Mouse (Mus musculus) hindbrain, embryonic 11.5 days (tissue): ENCODE results near the gene Irak4. TPM values are rescaled to one million over a fixed set of nuclear protein-coding genes. Genes with fewer than 3 reads are reported as not detected.
A peak's percentile ranks its signal among the peaks of the same experiment; 100 is the strongest.

ENCODE experiments used
- ATAC-seq: fragments of 200-750 bp; cut with Nextera tagmentation; 2 replicates; pipeline ENCODE4 v1.8.0; 2017; ENCODE audit warnings: mild to moderate bottlenecking, moderate TSS enrichment, moderate library complexity; ENCODE audit not compliant: low FRiP score
- DNase-seq: peaks from one replicate; pipeline ENCODE4 v3.0.0-alpha.2; 2015; ENCODE audit warnings: low spot score
- H3K27ac ChIP-seq: fragments of 300-500 bp; sonication (generic); 2 replicates; pipeline ENCODE4 v1.5.1; 2014; ENCODE audit warnings: mild to moderate bottlenecking, low read depth, low read length
- H3K27me3 ChIP-seq: fragments of 300-500 bp; sonication (generic); 2 replicates; pipeline ENCODE4 v1.6.1; 2014; ENCODE audit warnings: mild to moderate bottlenecking, low read length, moderate library complexity, mixed read lengths; ENCODE audit not compliant: control insufficient read depth, insufficient read depth
- H3K36me3 ChIP-seq: fragments of 300-500 bp; sonication (generic); 2 replicates; pipeline ENCODE4 v1.6.1; 2014; ENCODE audit warnings: mild to moderate bottlenecking, low read length, moderate library complexity, mixed read lengths; ENCODE audit not compliant: control insufficient read depth, insufficient read depth
- H3K4me1 ChIP-seq: fragments of 300-500 bp; sonication (generic); replicated peaks from 2 replicates; pipeline ENCODE4 v1.6.1; 2014; ENCODE audit warnings: low read length, mixed read lengths; ENCODE audit not compliant: control insufficient read depth, insufficient read depth
- H3K4me2 ChIP-seq: fragments of 300-500 bp; sonication (generic); replicated peaks from 2 replicates; pipeline ENCODE4 v1.6.1; 2014; ENCODE audit warnings: mild to moderate bottlenecking, low read depth, low read length
- H3K4me3 ChIP-seq: fragments of 300-500 bp; sonication (generic); 2 replicates; pipeline ENCODE4 v1.5.1; 2014; ENCODE audit warnings: low read depth, low read length
- H3K9ac ChIP-seq: fragments of 300-500 bp; sonication (generic); 2 replicates; pipeline ENCODE4 v1.6.1; 2014; ENCODE audit warnings: low read depth, low read length
- H3K9me3 ChIP-seq: fragments of 300-500 bp; sonication (generic); 2 replicates; pipeline ENCODE4 v1.6.1; 2016; ENCODE audit warnings: low read length; ENCODE audit not compliant: control insufficient read depth
- WGBS: fragments of 180-500 bp; shearing (Covaris S2); extraction: QIAGEN DNeasy Blood & Tissue Kit; methylation state at CpG from one replicate; pipeline ENCODE4 v1.1.7; 2014; 5-methylcytosine and 5-hydroxymethylcytosine counted together
- polyA plus RNA-seq: library from polyadenylated mRNA; unstranded; fragments of >200 nt; fragmentation: Nextera tagmentation; extraction: Ambion mirVana; gene quantifications from 2 replicates; pipeline ENCODE4 v1.2.1, GENCODE M21; 2014

The Irak4 gene
- polyA plus RNA-seq, 1 experiment from 2014 or later, result 3.0 TPM

- Histone ChIP-seq H3K4me3 (no peak overlapping the region), H3K36me3 (no peaks in the 10 kb centered on the region), H3K9ac (no peak overlapping the region), H3K27ac (no peak overlapping the region), H3K9me3 (no peaks in the 10 kb centered on the region), H3K4me2 (no peak overlapping the region), H3K4me1 (no peaks in the 10 kb centered on the region), H3K27me3 (no peaks in the 10 kb centered on the region)
- ATAC-seq (no peak), DNase-seq (no peak)
- WGBS, result 78% methylated on average over 1 of the region's 1 CpGs
These were observed 50.1 kb downstream of the Irak4 start for GRCm38 (mm10) chr15:94593586-94593985.

- Histone ChIP-seq H3K4me3 (no peak overlapping the region), H3K36me3 (no peaks in the 10 kb centered on the region), H3K27ac (no peak overlapping the region), H3K9me3 (no peaks in the 10 kb centered on the region), H3K9ac (no peak overlapping the region), H3K4me1 (no peaks in the 10 kb centered on the region), H3K4me2 (no peak overlapping the region), H3K27me3 (no peaks in the 10 kb centered on the region)
- DNase-seq (no peak), ATAC-seq (no peak)
- WGBS, result 81% methylated on average over 11 of the region's 11 CpGs
These were observed 56.8 kb downstream of the Irak4 start for GRCm38 (mm10) chr15:94600145-94600707.

- Histone ChIP-seq H3K27me3 (no peaks in the 10 kb centered on the region), H3K9ac (no peak overlapping the region), H3K4me1 (no peaks in the 10 kb centered on the region), H3K36me3 (no peaks in the 10 kb centered on the region), H3K4me3 (no peak overlapping the region), H3K27ac (no peak overlapping the region), H3K9me3 (no peaks in the 10 kb centered on the region), H3K4me2 (no peak overlapping the region)
- peak; percentile 43 for DNase-seq
- WGBS, result 16% methylated on average over 3 of the region's 3 CpGs
- no peak for ATAC-seq
These were observed 57.9 kb downstream of the Irak4 start for GRCm38 (mm10) chr15:94601339-94601738.

- no peak overlapping the region for H3K9ac ChIP-seq
- no peaks in the 10 kb centered on the region for H3K4me1 ChIP-seq
- H3K9me3 ChIP-seq, result no peaks in the 10 kb centered on the region
- no peak overlapping the region for H3K4me2 ChIP-seq
- no peaks in the 10 kb centered on the region for H3K36me3 ChIP-seq
- no peak for ATAC-seq
- 85% methylated on average over 3 of the region's 3 CpGs for WGBS
- no peak for DNase-seq
- H3K27me3 ChIP-seq, result no peaks in the 10 kb centered on the region
- H3K27ac ChIP-seq, result no peak overlapping the region
- H3K4me3 ChIP-seq, result no peak overlapping the region
These were observed 59.0 kb downstream of the Irak4 start for GRCm38 (mm10) chr15:94602441-94602840.

- H3K27me3 ChIP-seq, result no peaks in the 10 kb centered on the region
- H3K4me3 ChIP-seq, result no peak overlapping the region
- no peak overlapping the region for H3K27ac ChIP-seq
- 92% methylated on average over 8 of the region's 8 CpGs for WGBS
- H3K9me3 ChIP-seq, result no peaks in the 10 kb centered on the region
- no peaks in the 10 kb centered on the region for H3K4me1 ChIP-seq
- ATAC-seq (no peak), DNase-seq (no peak)
- no peak overlapping the region for H3K4me2 ChIP-seq
- no peak overlapping the region for H3K9ac ChIP-seq
- H3K36me3 ChIP-seq, result no peaks in the 10 kb centered on the region
These were observed 64.3 kb downstream of the Irak4 start for GRCm38 (mm10) chr15:94607768-94608167.

GRCm38 (mm10) chr15:94616036-94616435, 72.6 kb downstream of the Irak4 start:
- no peak overlapping the region for H3K9ac ChIP-seq
- no peaks in the 10 kb centered on the region for H3K27me3 ChIP-seq
- no peaks in the 10 kb centered on the region for H3K4me1 ChIP-seq
- no peaks in the 10 kb centered on the region for H3K36me3 ChIP-seq
- WGBS, result 94% methylated on average over 11 of the region's 11 CpGs
- no peaks in the 10 kb centered on the region for H3K9me3 ChIP-seq
- H3K4me3 ChIP-seq, result no peak overlapping the region
- ATAC-seq, result no peak
- no peak overlapping the region for H3K4me2 ChIP-seq
- no peak for DNase-seq
- H3K27ac ChIP-seq, result no peak overlapping the region

- H3K4me3 ChIP-seq, result no peak overlapping the region
- H3K4me1 ChIP-seq, result no peaks in the 10 kb centered on the region
- no peak overlapping the region for H3K4me2 ChIP-seq
- no peak overlapping the region for H3K27ac ChIP-seq
- ATAC-seq (no peak), DNase-seq (no peak)
- no peaks in the 10 kb centered on the region for H3K27me3 ChIP-seq
- no peaks in the 10 kb centered on the region for H3K9me3 ChIP-seq
- H3K36me3 ChIP-seq, result no peaks in the 10 kb centered on the region
- H3K9ac ChIP-seq, result no peak overlapping the region
These were observed 77.5 kb downstream of the Irak4 start for GRCm38 (mm10) chr15:94620909-94621308.

GRCm38 (mm10) chr15:94628463-94628829, 85.0 kb downstream of the Irak4 start:
- Histone ChIP-seq H3K4me2 (peak overlapping the region; percentile 98), H3K4me1 (no peaks in the 10 kb centered on the region), H3K36me3 (no peaks in the 10 kb centered on the region), H3K27me3 (no peaks in the 10 kb centered on the region), H3K9me3 (no peaks in the 10 kb centered on the region), H3K27ac (no peak overlapping the region), H3K4me3 (peak overlapping the region; percentile 50), H3K9ac (no peak overlapping the region; the same call in 1 of the 2 replicates)
- no peak; the same call in 1 of the 2 replicates for ATAC-seq
- DNase-seq, result no peak
- WGBS, result 55% methylated on average over 2 of the region's 2 CpGs

- H3K9me3 ChIP-seq, result no peaks in the 10 kb centered on the region
- H3K36me3 ChIP-seq, result no peaks in the 10 kb centered on the region
- H3K4me3 ChIP-seq, result peak within 1 kb of the TSS; percentile 50
- peak within 1 kb of the TSS; percentile 58 for H3K9ac ChIP-seq
- DNase-seq (peak; percentile 53), ATAC-seq (peak; percentile 76)
- H3K4me1 ChIP-seq, result no peaks in the 10 kb centered on the region
- no peaks in the 10 kb centered on the region for H3K27me3 ChIP-seq
- H3K27ac ChIP-seq, result no peak within 1 kb of the TSS
- H3K4me2 ChIP-seq, result peak within 1 kb of the TSS; percentile 98
- WGBS, result 1% methylated on average over 72 of the region's 96 CpGs
These were observed 85.6 kb downstream of the Irak4 start, which contains the start of gene Tmem117 for GRCm38 (mm10) chr15:94628830-94629601. Gene Tmem117, plus strand, starts transcription at chr15:94629232.
